Comparison of ENCODE assay signal across 7 mouse cellular contexts in the genomic region with DNA sequence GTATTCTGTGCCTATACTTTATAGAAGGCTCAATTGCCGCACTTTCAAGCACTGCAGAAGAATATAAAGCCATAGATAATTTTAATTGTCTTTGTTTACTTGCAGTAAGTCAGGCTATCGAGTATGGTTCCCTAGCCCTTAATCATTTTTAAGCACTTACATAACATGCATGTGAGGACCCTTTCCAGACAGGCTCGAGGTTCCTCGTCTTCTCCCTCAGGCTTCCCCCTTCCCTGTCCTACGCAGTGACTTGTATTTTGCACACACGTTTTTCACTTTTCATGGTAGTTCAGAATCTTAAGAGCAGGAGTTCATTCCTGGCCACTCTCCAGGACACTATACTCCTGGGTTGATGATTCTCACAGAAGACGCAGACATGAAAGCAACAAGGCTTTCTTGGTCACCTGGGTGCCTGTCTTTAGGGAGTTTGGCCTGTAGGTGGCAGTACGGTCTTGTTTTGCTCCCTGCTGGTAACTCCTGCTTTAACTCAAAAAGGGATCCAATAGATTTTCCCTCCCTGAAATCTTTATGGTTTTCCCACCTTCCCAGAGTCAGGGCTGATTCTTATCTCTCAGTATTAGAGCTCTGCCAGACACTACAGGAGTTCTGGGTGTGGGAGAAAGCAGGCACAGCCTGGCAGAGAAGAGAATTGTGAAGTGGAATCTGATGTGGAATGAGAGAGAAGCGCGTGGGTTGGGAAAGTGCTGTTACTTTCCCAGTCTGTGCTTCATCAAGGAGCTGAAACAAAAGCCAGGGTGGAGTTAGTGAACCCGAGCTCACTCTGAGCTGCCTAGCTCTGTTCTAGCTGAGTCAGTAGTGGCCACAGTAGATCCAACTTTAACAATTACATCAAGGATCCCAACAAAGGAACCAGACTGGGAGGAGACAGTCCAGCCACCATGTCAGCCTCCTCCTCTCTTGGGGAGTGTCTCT.
DNase-seq lines count a peak whose midpoint lies in the region; ATAC-seq lines count a peak whose summit lies in the region.

No protein-coding gene starts in this region.

- intact Hi-C loops in left cerebral cortex, postnatal 10 days (cut with DNase I): no loop called here

- H3K4me1 ChIP-seq in intestine, embryonic 16.5 days (ENCODE audit: control insufficient read depth, insufficient read depth, low read length): no peaks in the 10 kb centered on the region
- H3K4me1 ChIP-seq in midbrain, embryonic 13.5 days (replicated peaks): 0 out of 2 replicates have a peak, but pooled peaks cover 5% of the 10 kb centered on the region
- H3K4me1 ChIP-seq in stomach, embryonic 16.5 days (ENCODE audit: control insufficient read depth, insufficient read depth, low read length): no peaks in the 10 kb centered on the region

- ATAC-seq in intestine, embryonic 16.5 days: peak; percentile 89
- peak; percentile 80 for ATAC-seq in midbrain, embryonic 13.5 days
- peak; percentile 76; the same call in 1 of the 2 replicates for ATAC-seq in stomach, embryonic 16.5 days (ENCODE audit: insufficient read depth, low FRiP score)

- no peak overlapping the region for H3K4me3 ChIP-seq in intestine, embryonic 16.5 days (ENCODE audit: low read length)
- H3K4me3 ChIP-seq in midbrain, embryonic 13.5 days (replicated peaks): no peak overlapping the region
- H3K4me3 ChIP-seq in stomach, embryonic 16.5 days (replicated peaks; ENCODE audit: low read length): no peak overlapping the region

- DNase-seq in adipocyte (ENCODE audit: low spot score): peak; percentile 21
- peak; percentile 22 to 52 for DNase-seq in cerebellum, postnatal 25 days
- peak; percentile 80 to 91 for DNase-seq in frontal cortex, postnatal 36 days (ENCODE audit: low spot score in 2 of 2)
- DNase-seq in left cerebral cortex, postnatal 10 days (ENCODE audit: extremely low spot score in 1 of 2, low spot score in 2 of 2): peak; percentile 56 to 70

- H3K27ac ChIP-seq in intestine, embryonic 16.5 days (ENCODE audit: low read length): no peak overlapping the region
- H3K27ac ChIP-seq in midbrain, embryonic 13.5 days: no peak overlapping the region
- no peak overlapping the region for H3K27ac ChIP-seq in stomach, embryonic 16.5 days (ENCODE audit: low read length)

- no peaks in the 10 kb centered on the region for H3K27me3 ChIP-seq in intestine, embryonic 16.5 days (replicated peaks; ENCODE audit: control insufficient read depth, insufficient read depth, low read length)
- H3K27me3 ChIP-seq in midbrain, embryonic 13.5 days: no peaks in the 10 kb centered on the region
- no peaks in the 10 kb centered on the region for H3K27me3 ChIP-seq in stomach, embryonic 16.5 days (ENCODE audit: control insufficient read depth, insufficient read depth, low read length)

- no peaks in the 10 kb centered on the region for H3K36me3 ChIP-seq in intestine, embryonic 16.5 days (ENCODE audit: control insufficient read depth, insufficient read depth, low read length)
- no peaks in the 10 kb centered on the region for H3K36me3 ChIP-seq in midbrain, embryonic 13.5 days
- H3K36me3 ChIP-seq in stomach, embryonic 16.5 days (ENCODE audit: control insufficient read depth, insufficient read depth, low read length): no peaks in the 10 kb centered on the region

- H3K9me3 ChIP-seq in intestine, embryonic 16.5 days (ENCODE audit: control insufficient read depth, low read length): no peaks in the 10 kb centered on the region
- H3K9me3 ChIP-seq in midbrain, embryonic 13.5 days: no peaks in the 10 kb centered on the region
- H3K9me3 ChIP-seq in stomach, embryonic 16.5 days (replicated peaks; ENCODE audit: control insufficient read depth, low read length): no peaks in the 10 kb centered on the region

- no peak overlapping the region for H3K4me2 ChIP-seq in intestine, embryonic 16.5 days (ENCODE audit: low read depth, low read length)
- H3K4me2 ChIP-seq in midbrain, embryonic 13.5 days (replicated peaks): 0 out of 2 replicates have a peak overlapping the region, but pooled peaks have one; percentile 5
- peak overlapping the region; percentile 33 for H3K4me2 ChIP-seq in stomach, embryonic 16.5 days (ENCODE audit: low read depth, low read length)

- H3K9ac ChIP-seq in intestine, embryonic 16.5 days (ENCODE audit: low read depth, low read length): no peak overlapping the region
- no peak overlapping the region for H3K9ac ChIP-seq in midbrain, embryonic 13.5 days (replicated peaks)
- peak overlapping the region; percentile 58; the same call in 1 of the 2 replicates for H3K9ac ChIP-seq in stomach, embryonic 16.5 days (ENCODE audit: low read length)

- 30% methylated on average over 11 of the region's 11 CpGs for WGBS in intestine, embryonic 16.5 days
- WGBS in midbrain, embryonic 13.5 days: 46% methylated on average over 11 of the region's 11 CpGs
- WGBS in stomach, embryonic 16.5 days: 34% methylated on average over 11 of the region's 11 CpGs

Comparison
In these comparisons a context has a peak if more than half of its experiments do, and no peak if none do; other contexts are left out.
1. DNase-seq: peak in every context shown above with its lines; median percentile 86 in frontal cortex, postnatal 36 days; 63 in left cerebral cortex, postnatal 10 days; 37 in cerebellum, postnatal 25 days; 21 in adipocyte.